Mouse (Mus musculus): ENCODE measurements around the gene Pde10a.

GRCm38 (mm10) chr17:8658751-8659454 lies 133.7 kb downstream of the Pde10a start:
- TF ChIP-seq CTCF (IDR thresholded peaks at IDR 0.05; ENCODE audit: low read depth, low read length), result no peak
- no peak for TF ChIP-seq POLR2A (IDR thresholded peaks at IDR 0.05; ENCODE audit: borderline replicate concordance, low read depth, low read length)
